Mouse (Mus musculus): ENCODE results near the gene Dpp9.
A peak's percentile ranks its signal among the peaks of the same experiment; 100 is the strongest.
"Not testable (repeated sequence)": the region's sequence is repeated elsewhere in the genome, so short reads cannot be mapped to it uniquely, and the experiment has no call there.

Dpp9 gene

DNA sequence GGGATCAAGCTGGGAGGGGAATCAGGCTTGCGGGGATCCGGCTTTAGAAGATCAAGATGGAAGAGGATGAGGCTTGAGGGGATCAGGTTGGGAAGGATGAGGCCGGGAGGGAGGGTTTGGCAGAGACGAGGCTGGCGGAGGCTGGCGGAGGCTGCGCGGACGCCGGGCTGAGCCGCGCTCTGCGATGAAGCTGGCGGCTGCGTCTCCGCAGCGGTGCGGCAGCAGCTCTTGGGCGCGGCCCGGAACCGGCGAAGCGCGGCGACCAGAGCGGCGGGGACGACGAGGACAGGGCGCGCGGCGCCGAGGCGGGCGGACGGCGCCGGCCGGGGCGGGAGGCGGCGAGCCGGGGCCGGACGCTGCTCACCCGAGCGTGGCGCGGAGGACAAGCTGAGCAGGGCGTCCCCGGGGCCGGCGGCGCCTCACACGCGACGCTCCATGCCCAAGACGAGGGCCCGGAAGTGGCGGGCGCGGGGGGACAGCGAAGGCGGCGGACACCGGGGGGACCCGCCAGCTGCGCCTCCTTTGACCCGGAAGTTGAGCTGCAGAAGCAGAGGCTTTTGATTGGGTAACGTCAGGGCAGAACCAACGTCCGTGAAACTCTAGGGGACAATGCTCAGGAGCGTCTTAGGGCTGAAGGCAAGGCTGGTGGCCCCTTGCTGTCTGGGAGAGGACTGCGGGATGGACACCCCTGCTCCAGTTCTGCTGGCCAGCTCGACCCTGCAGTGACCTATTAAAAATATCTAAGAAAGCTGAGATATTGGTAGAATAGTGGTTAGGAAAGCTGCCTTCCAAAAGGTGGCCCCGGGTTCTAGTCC is at the start of gene Dpp9:
Gene Dpp9, minus strand, starts transcription at position 529 of the 815 bp plus-strand sequence.
- peak; percentile 92 to 96 for DNase-seq

DNA sequence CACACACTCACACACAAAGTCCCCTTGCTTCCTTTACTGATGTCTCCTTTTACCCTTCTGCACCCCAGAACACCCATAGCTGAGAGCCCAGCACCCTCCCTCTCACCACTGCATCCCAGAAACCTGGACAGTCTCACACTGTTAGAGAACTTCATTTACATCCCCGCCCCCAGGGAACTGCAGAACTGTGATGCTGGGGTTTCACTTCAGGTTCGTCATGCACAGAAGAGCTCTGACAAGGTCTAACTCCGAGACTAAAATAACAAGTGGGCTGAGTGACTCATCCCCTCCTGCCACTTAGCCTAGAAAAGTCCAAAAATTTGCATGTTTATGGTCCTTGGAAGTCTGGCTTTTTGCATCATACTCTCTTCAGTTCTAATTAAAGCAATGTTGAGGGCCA is 47.6 kb upstream of the Dpp9 start:
- no peak for DNase-seq

GRCm38 (mm10) chr17:56265869-56266268 is 47.2 kb upstream of the Dpp9 start:
- DNase-seq: no peak

- DNase-seq: peak in 1 of 2 experiments; percentile 40
Measured at GRCm38 (mm10) chr17:56265011-56265410, 46.3 kb upstream of the Dpp9 start.

DNA sequence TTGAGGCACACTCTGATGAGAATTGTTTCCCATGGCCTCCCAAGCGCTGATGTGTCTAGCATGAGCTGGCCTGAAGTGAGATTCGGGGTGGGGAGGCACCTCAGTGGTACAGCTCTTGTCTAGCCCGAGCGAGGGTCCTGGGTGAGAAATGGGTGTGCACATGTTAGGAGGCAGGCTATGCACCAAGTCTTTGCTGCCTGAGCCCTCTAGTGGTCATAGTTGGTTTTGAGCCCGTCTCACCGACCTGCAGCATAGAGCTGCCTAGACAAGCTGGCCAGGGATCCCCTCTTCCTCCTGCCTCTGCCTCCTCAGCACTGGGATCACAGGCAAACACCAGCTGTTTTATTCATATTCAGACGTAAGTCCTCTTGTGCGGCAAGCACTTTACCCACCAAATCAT is 45.3 kb upstream of the Dpp9 start:
- DNase-seq: peak; percentile 75 to 86

- no peak for DNase-seq
Measured at GRCm38 (mm10) chr17:56262645-56263094, 44.0 kb upstream of the Dpp9 start.

- DNase-seq: no peak
Measured at GRCm38 (mm10) chr17:56261166-56261565, 42.5 kb upstream of the Dpp9 start.

DNA sequence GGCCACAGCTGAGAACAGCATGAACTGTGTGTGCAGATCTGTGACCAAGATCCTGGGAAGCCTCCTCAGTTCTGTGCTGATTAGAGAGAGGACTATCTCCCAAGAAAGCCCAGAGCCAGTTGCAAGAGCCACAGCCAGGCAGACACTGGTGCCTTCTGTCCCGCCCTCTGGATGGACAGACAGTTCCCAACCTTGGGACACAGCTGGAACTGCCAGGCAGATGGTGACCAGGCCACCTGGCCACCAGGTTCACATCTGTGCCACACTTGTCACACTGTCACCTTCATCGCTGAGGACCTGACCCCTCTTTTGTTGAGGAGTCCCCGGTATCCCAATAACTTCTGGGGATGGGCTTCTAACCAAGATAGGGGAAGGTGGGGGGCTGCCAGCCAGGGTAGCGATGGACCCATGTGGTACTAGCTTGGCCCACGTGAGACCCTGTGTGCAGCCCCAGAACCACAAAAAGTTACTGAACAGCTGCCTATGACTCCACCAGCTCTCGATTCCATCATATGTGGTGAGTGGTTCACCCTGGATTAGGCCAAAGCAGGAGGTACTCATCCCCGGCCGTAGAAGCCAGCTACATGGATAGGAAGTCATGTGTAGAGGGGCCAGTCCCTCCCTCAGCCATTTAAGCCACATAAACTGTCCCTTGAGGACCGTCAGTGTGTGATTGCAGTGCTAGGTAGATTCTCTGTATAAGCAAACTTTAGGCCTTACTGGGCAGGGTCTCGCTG is 40.8 kb upstream of the Dpp9 start:
- DNase-seq: no peak

DNA sequence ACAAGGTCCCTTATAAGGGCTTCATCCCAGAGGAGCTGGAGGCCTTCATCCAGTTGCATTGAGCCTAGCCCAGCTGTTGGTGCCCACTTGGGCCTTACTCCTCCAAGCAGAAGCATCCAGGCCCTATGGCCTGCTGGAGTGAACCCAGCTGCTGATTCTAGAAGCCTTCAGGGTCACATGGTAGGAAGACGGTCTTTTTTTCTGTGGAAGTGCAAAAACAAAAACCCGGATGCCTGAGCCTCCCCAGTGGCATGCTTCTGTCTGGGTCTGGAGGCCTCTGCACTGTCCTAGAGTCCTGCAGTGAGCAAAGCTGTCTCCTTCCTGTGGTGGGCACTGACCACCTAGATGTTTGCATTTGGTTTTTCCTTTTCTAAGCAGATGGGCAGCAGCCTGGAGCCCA is 40.1 kb upstream of the Dpp9 start:
- not testable (repeated sequence) for DNase-seq

- not testable (repeated sequence) for DNase-seq
Measured at GRCm38 (mm10) chr17:56258269-56258668, 39.6 kb upstream of the Dpp9 start.

GRCm38 (mm10) chr17:56257181-56257894 is 38.6 kb upstream of the Dpp9 start:
- DNase-seq: peak in 1 of 2 experiments; percentile 53

DNA sequence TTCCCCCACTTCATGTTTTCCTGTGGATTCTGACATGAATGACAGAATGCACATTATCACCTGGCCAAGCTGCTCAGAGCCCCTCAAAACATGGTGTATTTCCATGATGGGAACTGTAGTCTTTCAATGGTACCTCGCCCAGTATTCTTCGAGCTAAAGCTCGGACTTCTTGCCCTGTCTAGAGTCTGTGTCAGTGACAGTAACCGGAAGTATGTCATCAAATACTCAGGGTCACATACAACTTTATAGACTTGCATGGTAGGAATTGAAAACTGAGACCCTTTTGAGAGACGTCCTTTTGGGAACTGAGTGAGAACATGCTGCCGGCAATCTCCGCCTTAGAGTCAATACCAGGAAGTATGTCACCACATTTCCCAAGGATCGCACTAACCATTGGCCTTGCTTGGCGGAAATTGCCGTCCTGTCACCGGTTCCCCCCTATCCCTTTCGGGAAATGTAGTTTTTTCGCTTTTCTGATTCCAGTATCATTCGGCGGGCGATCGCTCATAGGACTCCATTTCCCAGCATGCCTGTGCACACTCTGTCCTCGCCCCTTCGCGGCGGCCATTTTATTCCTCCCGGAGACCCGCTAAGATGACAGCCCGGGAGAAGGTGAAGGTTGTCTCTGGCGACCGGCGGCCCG is 37.7 kb upstream of the Dpp9 start, which contains the start of gene Fem1a:
Gene Fem1a, plus strand, starts transcription at position 572 of the 643 bp plus-strand sequence.
- DNase-seq: peak; percentile 94 to 96

DNA sequence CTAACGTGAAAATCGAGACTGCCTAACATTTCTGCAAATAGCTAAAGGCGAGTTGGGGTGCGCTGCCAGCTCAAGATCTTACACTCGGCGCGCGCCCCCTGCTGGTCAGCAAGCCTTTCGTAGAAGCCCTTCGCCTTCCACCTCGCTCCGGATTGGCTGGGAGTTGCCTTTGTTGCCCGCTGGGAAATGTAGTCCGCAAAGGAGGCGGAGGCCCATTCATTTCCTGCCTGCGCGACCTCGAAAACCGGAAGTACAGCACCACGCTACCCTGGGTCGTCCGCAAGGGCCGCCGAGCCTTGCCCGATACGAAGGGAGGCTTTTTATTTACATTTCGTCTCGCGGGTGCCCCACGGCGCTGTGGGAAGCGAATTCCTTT is 37.1 kb upstream of the Dpp9 start:
- peak; percentile 98 to 99 for DNase-seq

DNA sequence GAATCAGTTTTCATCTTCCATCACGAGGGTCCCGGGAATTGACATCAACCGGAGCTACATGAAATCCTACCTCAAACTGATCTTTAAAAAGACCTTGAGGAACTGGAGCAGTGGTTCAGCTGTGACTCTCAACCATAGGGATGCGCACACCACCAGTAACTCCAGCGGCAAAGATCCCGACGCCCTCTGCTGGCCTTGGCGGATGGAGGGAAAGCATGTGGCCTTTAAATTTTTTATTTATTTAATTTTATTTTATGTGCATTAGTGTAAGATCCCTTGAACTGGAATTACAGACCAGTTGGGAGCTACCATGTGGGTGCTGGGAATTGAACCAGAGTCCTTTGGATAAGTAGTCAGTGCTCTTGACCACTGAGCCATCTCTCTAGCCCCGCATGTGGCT is 36.7 kb upstream of the Dpp9 start:
- peak; percentile 53 to 57 for DNase-seq

DNA sequence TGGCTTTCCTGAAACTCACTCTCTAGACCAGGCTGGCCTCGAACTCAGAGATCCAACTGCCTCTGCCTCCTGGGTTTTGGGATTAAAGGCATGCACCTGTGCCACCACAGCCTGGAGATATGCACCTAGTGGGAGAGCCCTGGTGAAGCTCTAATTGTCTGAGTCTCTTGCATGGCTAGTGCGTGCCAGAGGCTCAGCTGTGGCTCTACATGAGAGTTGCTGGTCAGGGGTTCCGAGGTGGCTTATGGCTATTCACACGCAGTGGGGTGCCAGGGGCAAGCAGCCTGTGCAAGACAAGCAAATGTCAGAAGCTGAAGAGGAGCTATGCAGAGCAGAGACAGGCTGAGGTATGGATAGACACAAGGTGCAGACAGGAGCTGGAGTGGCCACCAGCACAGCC is 36.0 kb upstream of the Dpp9 start:
- DNase-seq: no peak

DNA sequence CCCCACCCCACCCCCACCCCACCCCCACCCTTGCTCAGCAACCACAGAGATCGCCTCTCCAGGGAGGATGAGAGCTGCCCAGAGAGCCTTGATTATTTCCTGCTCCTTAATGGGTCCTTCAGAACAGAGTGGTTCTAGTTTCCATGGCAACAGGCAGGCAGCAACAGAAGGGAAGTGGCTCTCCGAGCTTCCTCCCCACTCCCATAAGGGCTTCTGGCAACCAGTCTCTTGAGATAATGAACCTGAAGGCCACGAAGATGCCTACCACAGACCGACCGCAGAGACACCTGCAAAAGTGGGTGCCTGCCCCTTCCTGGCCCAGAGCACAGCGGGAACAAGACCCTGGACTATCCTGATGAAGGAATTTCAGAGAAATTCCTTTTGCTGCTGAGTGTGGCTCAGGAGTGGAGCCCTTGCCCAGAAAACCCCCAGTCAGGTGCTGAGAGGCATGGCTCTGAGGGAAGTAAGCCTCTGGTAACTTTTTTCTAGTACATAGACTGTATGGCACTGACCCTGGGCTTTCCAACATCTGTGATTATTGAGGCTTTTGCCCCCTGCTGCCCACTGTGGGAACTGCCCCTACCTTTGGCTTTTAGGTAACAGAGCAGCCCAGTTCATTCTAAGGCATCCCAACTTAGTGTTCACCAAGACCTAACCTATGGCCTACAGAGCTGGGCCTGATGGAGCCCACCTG is 32.6 kb upstream of the Dpp9 start:
- peak; percentile 78 to 82 for DNase-seq

DNA sequence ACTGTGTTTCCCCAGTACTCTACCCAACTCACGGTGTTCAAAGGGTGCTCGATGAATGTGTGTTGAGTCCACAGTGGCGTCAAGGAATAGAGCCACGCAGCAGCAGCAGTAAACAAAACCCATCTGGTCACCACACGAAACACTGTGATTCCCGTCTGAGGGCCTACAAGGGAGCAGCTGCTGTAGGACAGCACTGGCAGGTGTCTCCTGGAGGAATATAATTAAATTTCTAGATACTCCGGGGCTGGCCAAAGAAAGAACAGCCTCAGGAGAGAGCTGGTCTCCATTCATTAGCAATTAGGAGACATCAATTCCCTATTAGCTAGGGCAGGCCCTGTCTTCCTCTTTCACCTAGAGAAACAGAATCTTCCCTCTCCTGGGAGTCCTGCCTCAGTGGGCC is 26.9 kb upstream of the Dpp9 start:
- no peak for DNase-seq

DNA sequence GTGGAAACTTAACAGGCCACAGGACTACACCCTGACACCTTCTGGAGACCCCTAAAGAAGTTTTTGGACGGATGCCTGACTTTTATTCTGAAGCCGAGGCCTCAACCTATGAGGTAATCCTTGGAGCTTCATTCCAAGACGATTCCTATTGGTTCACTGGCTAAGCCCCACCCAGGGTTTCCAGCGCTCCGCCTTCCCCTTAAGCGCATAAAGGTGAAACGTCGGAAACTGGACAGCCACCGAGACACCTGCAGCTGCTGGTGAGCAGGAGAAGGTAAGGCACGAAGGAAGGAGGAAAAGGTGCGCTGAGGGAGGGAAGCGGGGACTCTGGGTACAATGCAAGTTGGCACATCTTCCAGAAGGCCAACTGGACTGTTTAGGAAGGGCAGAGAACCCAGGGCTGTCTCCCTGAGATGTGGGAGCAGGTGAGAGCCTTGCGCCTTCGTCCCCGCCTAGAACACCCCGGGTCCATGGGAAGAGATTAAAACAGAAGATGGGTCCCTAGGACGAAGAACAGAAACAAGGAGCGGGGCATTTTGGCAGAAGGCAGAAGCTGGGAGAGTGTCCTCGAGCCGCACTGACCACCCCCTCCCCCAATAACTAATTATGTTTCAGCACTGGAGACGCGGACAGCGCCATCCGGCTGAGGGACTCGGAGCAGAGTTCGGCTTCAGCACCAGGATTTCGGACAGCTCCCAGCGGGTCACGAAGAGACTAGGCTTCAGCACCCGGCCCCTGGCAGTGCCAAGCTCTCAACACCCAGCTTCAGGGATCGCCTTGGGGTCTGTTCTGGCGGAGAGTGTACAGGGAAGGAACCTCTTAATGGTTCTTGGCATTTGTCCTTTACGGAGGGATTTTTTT is 23.1 kb upstream of the Dpp9 start:
- DNase-seq: peak; percentile 89 to 93

- peak; percentile 28 to 62 for DNase-seq
Measured at GRCm38 (mm10) chr17:56233818-56234469, 15.2 kb upstream of the Dpp9 start.

DNA sequence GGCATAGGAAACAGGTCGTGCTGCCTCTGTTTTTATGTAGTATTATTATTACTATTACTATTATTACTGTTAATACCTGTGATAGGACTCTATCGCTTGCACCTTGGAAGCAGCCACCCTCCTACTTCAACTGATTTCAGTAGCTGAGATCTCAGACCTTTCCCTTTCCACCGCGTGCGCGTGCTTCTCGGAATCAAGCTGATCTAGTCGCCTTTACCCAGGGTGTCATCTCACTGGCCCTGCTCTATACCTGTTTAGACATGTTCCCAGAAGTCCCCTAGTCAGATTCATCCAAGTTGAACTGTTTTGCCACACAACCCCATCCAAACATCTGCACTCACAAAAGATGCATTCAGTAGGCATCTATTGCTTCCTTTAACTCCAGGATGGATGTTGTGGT is 14.7 kb upstream of the Dpp9 start:
- DNase-seq: no peak

- DNase-seq: no peak
Measured at GRCm38 (mm10) chr17:56229943-56230342, 11.2 kb upstream of the Dpp9 start.
